Mouse (Mus musculus) bone marrow, adult 2 months (tissue): ENCODE results near the gene Emc10. TPM values are rescaled to one million over a fixed set of nuclear protein-coding genes. Genes with fewer than 3 reads are reported as not detected.

Experiments
- H3K27ac ChIP-seq: fragments of 200-500 bp; 2 replicates; pipeline ENCODE4 v1.5.1; 2012; ENCODE audit warnings: low read depth, mild to moderate bottlenecking, control low read depth, inconsistent platforms, low read length; ENCODE audit not compliant: control insufficient read depth, poor library complexity, insufficient read depth
- H3K4me1 ChIP-seq: fragments of 200-500 bp; 2 replicates; pipeline ENCODE4 v1.6.1; 2011; ENCODE audit warnings: low read length; ENCODE audit not compliant: control insufficient read depth, insufficient read depth
- H3K4me3 ChIP-seq: fragments of 200-500 bp; replicated peaks from 2 replicates; pipeline ENCODE3; 2011; ENCODE audit warnings: mild to moderate bottlenecking, low read depth, low read length, control low read depth; ENCODE audit not compliant: control insufficient read depth
- CTCF ChIP-seq: fragments of 200-500 bp; IDR thresholded peaks from 2 replicates; pipeline ENCODE4 v1.5.1; 2011; ENCODE audit warnings: low read length, control low read depth; ENCODE audit not compliant: control insufficient read depth, insufficient read depth
- POLR2A ChIP-seq: fragments of 200-500 bp; IDR thresholded peaks from 2 replicates; pipeline ENCODE4 v1.6.1; 2011; ENCODE audit warnings: low read depth, mild to moderate bottlenecking, control low read depth, low read length, borderline replicate concordance; ENCODE audit not compliant: control insufficient read depth
- WGBS: fragments of 180-500 bp; shearing (Covaris S2); methylation state at CpG from one replicate; pipeline ENCODE4 v1.1.7; 2018; 5-methylcytosine and 5-hydroxymethylcytosine counted together
- polyA plus RNA-seq: library from polyadenylated mRNA; stranded (reverse); fragments of >200 nt; gene quantifications from 2 replicates; pipeline ENCODE4 v1.2.4, GENCODE M21; 2011; ENCODE audit warnings: low replicate concordance; ENCODE audit not compliant: missing spikeins, insufficient read depth, insufficient read length

Emc10 gene
- polyA plus RNA-seq, 1 experiment: 58.8 TPM

DNA sequence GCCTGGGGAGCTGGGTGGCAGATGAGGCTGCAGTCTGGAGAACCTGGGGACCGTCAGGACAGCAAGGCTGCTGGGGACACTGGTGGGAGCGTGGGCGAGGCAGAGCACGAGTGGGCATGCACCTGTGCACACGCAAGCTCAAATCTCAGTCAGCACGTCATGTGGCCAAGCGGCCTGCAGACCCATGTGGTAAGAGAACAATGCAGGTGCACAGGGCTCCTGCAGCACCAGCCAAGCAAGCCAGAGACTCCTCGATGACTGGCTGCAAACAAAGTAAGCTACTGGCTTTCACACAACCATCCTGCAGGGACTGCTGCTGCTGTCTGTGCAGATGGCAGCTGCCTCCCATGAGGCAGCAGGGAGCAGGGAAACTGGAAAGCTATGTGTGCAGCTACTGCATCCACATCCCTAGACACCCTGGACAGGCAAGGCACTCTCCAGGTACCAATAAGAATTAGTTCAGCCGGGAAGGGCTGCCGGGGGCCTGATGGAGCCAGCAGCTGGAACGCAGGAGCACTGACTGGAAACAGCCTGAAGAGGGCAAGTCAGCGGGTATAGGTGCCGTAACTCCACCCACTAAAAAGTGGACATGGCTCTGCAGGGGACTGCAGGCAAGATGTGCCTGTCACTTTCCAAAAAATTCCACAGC, 9.3 kb downstream of the Emc10 start:
- TF ChIP-seq POLR2A: no peak
- no peak for TF ChIP-seq CTCF
- WGBS: 86% methylated on average over 13 of the region's 13 CpGs
- Histone ChIP-seq H3K27ac (no peak overlapping the region), H3K4me1 (peaks cover 6% of the 10 kb centered on the region), H3K4me3 (no peak overlapping the region)

DNA sequence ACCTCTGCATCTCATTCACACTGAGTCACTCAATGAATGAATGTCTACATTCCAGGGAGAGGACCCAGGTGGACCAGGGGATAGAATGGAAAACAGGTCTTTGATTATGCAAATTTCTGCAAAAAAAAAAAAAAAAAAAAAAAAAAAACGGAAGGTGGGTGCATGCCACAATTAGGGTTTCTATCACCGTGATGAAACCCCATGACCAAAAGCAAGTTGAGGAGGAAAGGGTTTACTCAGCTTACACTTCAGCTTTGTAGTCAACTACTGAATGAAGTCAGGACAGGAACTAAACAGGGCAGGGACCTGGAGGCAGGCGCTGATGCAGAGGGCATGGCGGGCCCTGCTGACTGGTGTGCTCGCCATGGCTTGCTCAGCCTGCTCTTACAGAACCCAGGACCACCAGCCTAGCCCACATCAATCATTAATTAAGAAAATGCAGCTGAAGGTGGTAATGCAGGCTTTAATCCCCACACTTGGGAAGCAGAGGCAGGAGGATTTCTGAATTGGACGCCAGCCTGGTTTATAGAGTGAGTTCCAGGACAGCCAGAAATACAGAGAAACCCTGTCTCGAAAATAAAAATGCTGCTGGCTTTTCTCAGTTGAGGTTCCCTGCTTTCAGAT, 10.6 kb downstream of the Emc10 start:
- WGBS: 66% methylated on average over 7 of the region's 7 CpGs
- Histone ChIP-seq H3K4me1 (peaks cover 9% of the 10 kb centered on the region), H3K27ac (no peak overlapping the region), H3K4me3 (no peak overlapping the region)
- TF ChIP-seq CTCF: no peak
- no peak for TF ChIP-seq POLR2A

DNA sequence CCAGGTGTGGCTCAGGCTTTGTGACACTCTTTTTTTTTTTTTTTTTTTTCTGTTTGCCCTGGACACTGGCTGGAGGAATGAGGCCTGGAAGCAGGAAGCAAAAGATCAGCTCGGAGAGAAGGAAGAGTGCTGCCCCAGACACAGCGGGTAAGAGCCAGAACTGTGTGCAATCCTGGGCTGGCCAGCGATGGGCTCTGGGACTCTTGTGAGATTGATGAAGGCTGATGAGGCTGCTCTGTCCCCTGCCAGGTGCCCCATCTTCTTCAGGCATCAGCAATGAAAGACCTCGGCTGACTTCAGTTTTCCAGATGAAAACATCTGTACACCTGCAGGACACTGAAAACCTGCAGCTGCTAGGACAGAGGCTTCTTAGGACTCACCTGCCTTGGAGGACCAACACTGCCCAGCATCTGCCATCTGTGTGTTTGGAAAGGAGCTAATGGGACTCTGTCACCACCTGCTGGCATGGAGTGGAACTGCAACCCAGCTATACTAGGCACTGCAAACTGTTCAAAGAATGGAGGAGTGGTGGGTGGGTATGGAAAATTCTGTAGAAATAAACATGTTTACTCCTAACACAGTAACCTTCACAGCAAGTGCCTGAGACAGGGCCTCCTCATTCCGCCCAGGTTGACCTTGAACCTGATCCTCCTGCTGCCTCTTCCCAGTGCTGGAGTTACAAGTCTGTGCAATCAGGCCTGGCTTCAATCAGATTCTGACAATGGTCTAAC, 11.3 kb downstream of the Emc10 start:
- TF ChIP-seq CTCF (peak; percentile 99), POLR2A (no peak)
- H3K4me1 ChIP-seq: peaks cover 9% of the 10 kb centered on the region
- 41% methylated on average over 5 of the region's 5 CpGs for WGBS

DNA sequence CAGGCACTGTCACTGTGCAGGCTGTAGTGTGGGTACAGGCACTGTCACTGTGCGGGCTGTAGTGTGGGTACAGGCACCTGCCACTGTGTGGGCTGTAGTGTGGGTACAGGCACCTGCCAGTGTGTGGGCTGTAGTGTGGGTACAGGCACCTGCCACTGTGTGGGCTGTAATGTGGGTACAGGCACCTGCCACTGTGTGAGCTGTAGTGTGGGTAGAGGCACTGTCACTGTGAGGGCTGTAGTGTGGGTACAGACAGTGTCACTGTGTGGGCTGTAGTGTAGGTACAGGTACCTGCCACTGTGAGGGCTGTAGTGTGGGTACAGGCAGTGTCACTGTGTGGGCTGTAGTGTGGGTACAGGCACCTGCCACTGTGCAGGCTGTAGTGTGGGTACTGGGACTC, 12.2 kb downstream of the Emc10 start:
- no peak overlapping the region for H3K27ac ChIP-seq
- H3K4me3 ChIP-seq: no peak overlapping the region
- TF ChIP-seq POLR2A (no peak), CTCF (no peak)
- WGBS: 89% methylated on average over 1 of the region's 1 CpGs
- peaks cover 9% of the 10 kb centered on the region for H3K4me1 ChIP-seq

More for the DNA sequence above, 11.3 kb downstream of the Emc10 start:
- 0 out of 2 replicates have a peak overlapping the region, but pooled peaks have one; percentile 11 for H3K27ac ChIP-seq
- no peak overlapping the region for H3K4me3 ChIP-seq

DNA sequence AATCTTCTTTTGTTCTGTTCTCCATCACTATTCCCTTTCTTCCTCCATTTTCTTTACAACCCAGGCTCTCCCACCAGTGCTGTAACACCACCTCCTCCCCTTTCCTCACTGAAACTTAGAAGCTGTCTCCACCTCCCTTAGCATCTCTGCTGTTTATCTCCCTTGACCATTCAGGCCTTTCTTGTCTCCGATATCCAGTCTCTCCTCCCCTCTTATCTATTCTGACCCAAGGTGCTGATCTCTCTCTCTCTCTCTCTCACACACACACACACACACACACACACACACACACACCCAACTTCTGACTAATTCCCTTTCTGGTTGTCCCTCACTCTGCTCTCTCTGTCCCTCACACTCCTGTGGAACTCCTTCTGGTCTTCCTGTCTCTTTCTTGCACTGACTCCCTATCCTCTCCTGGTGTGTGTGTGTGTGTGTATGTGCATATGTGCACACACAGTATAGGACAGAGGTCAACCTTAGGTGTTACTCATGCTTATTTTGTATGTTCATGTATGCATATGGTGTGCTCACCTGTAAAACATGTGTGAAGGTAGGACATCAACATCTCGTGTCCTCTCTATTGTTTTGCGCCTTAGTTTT, 13.4 kb downstream of the Emc10 start:
- H3K4me3 ChIP-seq: no peak overlapping the region
- TF ChIP-seq CTCF (no peak), POLR2A (no peak)
- H3K4me1 ChIP-seq: peaks cover 9% of the 10 kb centered on the region
- WGBS: 61% methylated on average over 3 of the region's 3 CpGs
- peak overlapping the region; percentile 61; the same call in 1 of the 2 replicates for H3K27ac ChIP-seq

DNA sequence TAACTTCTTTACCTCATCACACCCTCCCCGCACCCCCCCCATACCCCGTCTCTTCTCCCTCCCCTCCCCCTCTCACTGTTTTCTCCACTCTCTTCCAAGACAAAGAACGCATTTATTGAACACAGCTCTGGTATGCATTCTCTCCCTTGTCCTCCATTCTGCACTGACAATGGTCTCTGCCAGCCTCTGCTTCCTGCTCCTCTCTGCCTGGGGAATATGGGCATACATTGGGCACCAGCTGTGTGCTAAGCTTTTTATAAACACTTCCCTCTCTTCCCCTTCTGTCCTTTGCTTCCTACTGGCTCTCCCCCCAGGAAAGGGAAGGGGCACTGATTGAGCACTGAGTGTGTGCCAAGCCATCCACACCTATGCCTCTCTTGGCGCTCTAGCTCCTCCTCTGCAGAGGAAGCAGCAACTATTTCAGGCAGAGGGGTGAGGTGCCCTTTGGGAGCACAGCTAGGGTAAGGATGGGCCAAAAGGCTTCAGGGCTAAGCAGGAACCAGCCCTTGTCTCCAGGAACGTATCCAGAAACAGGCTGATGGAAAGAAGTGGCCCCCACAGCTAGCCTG, 21.2 kb downstream of the Emc10 start:
- H3K4me3 ChIP-seq: no peak overlapping the region
- H3K4me1 ChIP-seq: peaks cover 1% of the 10 kb centered on the region
- TF ChIP-seq CTCF (no peak), POLR2A (no peak)
- no peak overlapping the region for H3K27ac ChIP-seq
- 26% methylated on average over 5 of the region's 5 CpGs for WGBS

DNA sequence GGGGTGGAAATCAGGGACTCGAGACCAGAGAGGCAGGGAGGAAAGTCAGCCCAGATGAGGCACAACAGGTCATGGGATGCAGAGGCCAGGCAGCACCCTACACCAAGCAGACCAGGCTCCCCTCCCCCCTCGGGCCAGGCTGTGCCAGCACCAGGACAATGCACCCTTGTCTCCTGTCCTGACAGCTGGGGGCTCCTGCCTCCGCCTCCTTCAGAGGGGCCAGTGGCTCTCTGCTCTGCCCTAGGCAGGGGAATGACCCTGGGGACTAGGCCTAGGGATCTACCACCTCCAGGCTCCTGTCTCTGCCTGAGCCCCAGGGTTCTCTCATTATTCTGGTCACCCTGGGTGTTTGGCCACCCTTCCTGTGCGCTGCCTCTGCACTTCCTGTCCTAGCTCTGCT, 21.9 kb downstream of the Emc10 start:
- no peak overlapping the region for H3K4me3 ChIP-seq
- TF ChIP-seq POLR2A: no peak
- TF ChIP-seq CTCF: no peak
- H3K4me1 ChIP-seq: peaks cover 1% of the 10 kb centered on the region
- H3K27ac ChIP-seq: no peak overlapping the region
- WGBS: 37% methylated on average over 4 of the region's 4 CpGs
